Mouse (Mus musculus) intestine, embryonic 16.5 days (tissue): ENCODE results near the gene Prap1. TPM values are rescaled to one million over a fixed set of nuclear protein-coding genes. Genes with fewer than 3 reads are reported as not detected.

Source experiments
- ATAC-seq: fragments of 200-750 bp; cut with Nextera tagmentation; 2 replicates; pipeline ENCODE4 v1.8.0; 2017; ENCODE audit warnings: moderate TSS enrichment, moderate library complexity
- H3K27ac ChIP-seq: fragments of 300-500 bp; sonication (generic); 2 replicates; pipeline ENCODE4 v1.5.1; 2014; ENCODE audit warnings: mild to moderate bottlenecking, low read length
- H3K27me3 ChIP-seq: fragments of 300-500 bp; sonication (generic); replicated peaks from 2 replicates; pipeline ENCODE4 v1.6.1; 2014; ENCODE audit warnings: low read length, control low read depth, mixed read lengths; ENCODE audit not compliant: control insufficient read depth, insufficient read depth
- H3K36me3 ChIP-seq: fragments of 300-500 bp; sonication (generic); 2 replicates; pipeline ENCODE4 v1.6.1; 2014; ENCODE audit warnings: low read length, control low read depth; ENCODE audit not compliant: control insufficient read depth, insufficient read depth
- H3K4me1 ChIP-seq: fragments of 300-500 bp; sonication (generic); 2 replicates; pipeline ENCODE4 v1.6.1; 2014; ENCODE audit warnings: low read length, control low read depth, mixed read lengths; ENCODE audit not compliant: control insufficient read depth, insufficient read depth
- H3K4me2 ChIP-seq: fragments of 300-500 bp; sonication (generic); 2 replicates; pipeline ENCODE4 v1.6.1; 2014; ENCODE audit warnings: low read depth, low read length, control low read depth
- H3K4me3 ChIP-seq: fragments of 300-500 bp; sonication (generic); 2 replicates; pipeline ENCODE4 v1.5.1; 2014; ENCODE audit warnings: mild to moderate bottlenecking, low read length
- H3K9ac ChIP-seq: fragments of 300-500 bp; sonication (generic); 2 replicates; pipeline ENCODE4 v1.6.1; 2014; ENCODE audit warnings: low read depth, low read length
- H3K9me3 ChIP-seq: fragments of 300-500 bp; sonication (generic); 2 replicates; pipeline ENCODE4 v1.6.1; 2016; ENCODE audit warnings: low read length, control low read depth; ENCODE audit not compliant: control insufficient read depth
- WGBS: fragments of 180-500 bp; shearing (Covaris S2); extraction: QIAGEN DNeasy Blood & Tissue Kit; methylation state at CpG from one replicate; pipeline ENCODE4 v1.1.7; 2014; 5-methylcytosine and 5-hydroxymethylcytosine counted together
- polyA plus RNA-seq: library from polyadenylated mRNA; unstranded; fragments of >200 nt; fragmentation: Nextera tagmentation; extraction: Ambion mirVana; gene quantifications from 2 replicates; pipeline ENCODE4 v1.2.1, GENCODE M21; 2015

The Prap1 gene
- 902 and 1,035 TPM in 2 replicates for polyA plus RNA-seq

- Histone ChIP-seq H3K4me3 (peak within 1 kb of the TSS; percentile 46), H3K27ac (peak within 1 kb of the TSS; percentile 75), H3K9ac (peak within 1 kb of the TSS; percentile 53), H3K4me1 (peaks cover 14% of the 10 kb centered on the region), H3K4me2 (peak within 1 kb of the TSS; percentile 57), H3K27me3 (no peaks in the 10 kb centered on the region), H3K9me3 (no peaks in the 10 kb centered on the region), H3K36me3 (no peaks in the 10 kb centered on the region)
- ATAC-seq = peak; percentile 83
- WGBS = 44% methylated on average over 5 of the region's 5 CpGs
Measured at GRCm38 (mm10) chr7:140092924-140093528, at the start of gene Prap1. Gene Prap1 (plus strand): TSS chr7:140093395.

GRCm38 (mm10) chr7:140045546-140045945 is 47.6 kb upstream of the Prap1 start:
- no peak overlapping the region for H3K4me3 ChIP-seq
- peaks cover 19% of the 10 kb centered on the region for H3K4me1 ChIP-seq
- no peak for ATAC-seq

GRCm38 (mm10) chr7:140047811-140048311 is 45.3 kb upstream of the Prap1 start:
- peak; percentile 36; the same call in 1 of the 2 replicates for ATAC-seq
- no peaks in the 10 kb centered on the region for H3K36me3 ChIP-seq
- peak overlapping the region; percentile 44; the same call in 1 of the 2 replicates for H3K9ac ChIP-seq
- peaks cover 71% of the 10 kb centered on the region for H3K27me3 ChIP-seq
- peak overlapping the region; percentile 52 for H3K4me3 ChIP-seq
- H3K9me3 ChIP-seq = no peaks in the 10 kb centered on the region
- H3K4me1 ChIP-seq = peaks cover 19% of the 10 kb centered on the region
- no peak overlapping the region for H3K27ac ChIP-seq
- WGBS = 1% methylated on average over 33 of the region's 33 CpGs
- H3K4me2 ChIP-seq = peak overlapping the region; percentile 86

More at GRCm38 (mm10) chr7:140045546-140045945, 47.6 kb upstream of the Prap1 start:
- WGBS = 75% methylated on average over 4 of the region's 4 CpGs
- no peak overlapping the region for H3K27ac ChIP-seq
- no peaks in the 10 kb centered on the region for H3K9me3 ChIP-seq
- no peaks in the 10 kb centered on the region for H3K36me3 ChIP-seq
- H3K4me2 ChIP-seq = no peak overlapping the region
- no peak overlapping the region for H3K9ac ChIP-seq
- H3K27me3 ChIP-seq = peaks cover 57% of the 10 kb centered on the region

- peak within 1 kb of the TSS; percentile 86 for H3K4me2 ChIP-seq
- ATAC-seq = peak; percentile 31
- H3K9ac ChIP-seq = 0 out of 2 replicates have a peak within 1 kb of the TSS, but pooled peaks have one; percentile 44
- 1% methylated on average over 56 of the region's 56 CpGs for WGBS
- peaks cover 76% of the 10 kb centered on the region for H3K27me3 ChIP-seq
- peak within 1 kb of the TSS; percentile 52 for H3K4me3 ChIP-seq
- no peak within 1 kb of the TSS for H3K27ac ChIP-seq
- H3K36me3 ChIP-seq = no peaks in the 10 kb centered on the region
- H3K9me3 ChIP-seq = no peaks in the 10 kb centered on the region
- peaks cover 19% of the 10 kb centered on the region for H3K4me1 ChIP-seq
Measured at GRCm38 (mm10) chr7:140048361-140049114, 44.7 kb upstream of the Prap1 start, which contains the start of gene Msx3. Gene Msx3 (minus strand): TSS chr7:140049089.

DNA sequence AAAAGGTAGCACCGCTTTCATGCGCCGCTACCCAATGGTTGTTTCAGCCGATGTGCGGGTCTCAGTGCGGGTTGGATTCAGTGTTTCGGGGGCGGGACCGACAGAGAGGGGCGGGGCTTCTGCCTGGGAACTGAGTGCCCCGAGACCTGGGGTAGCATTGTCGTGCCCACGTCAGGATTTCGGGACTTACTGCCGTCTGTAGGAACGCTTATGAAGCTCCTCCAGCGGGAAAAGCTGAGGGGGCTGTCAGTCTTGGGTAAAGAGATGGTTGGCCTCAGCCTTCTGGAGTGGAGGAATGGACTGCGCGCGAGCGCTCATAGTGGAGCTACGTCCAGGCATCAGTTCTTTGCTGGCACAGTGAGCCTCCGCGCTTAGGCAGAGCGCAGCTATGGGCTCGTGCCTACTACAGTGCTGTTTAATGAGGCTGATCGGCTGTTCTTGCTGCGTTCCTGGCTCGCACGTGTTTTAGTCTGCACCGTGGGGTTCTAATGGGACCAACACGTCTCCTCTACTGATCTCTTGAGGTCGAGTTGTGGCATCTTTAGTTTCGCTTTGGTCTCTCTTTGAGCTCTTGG is 44.0 kb upstream of the Prap1 start:
- Histone ChIP-seq H3K36me3 (no peaks in the 10 kb centered on the region), H3K4me2 (peak overlapping the region; percentile 86), H3K4me3 (peak overlapping the region; percentile 52), H3K27me3 (peaks cover 76% of the 10 kb centered on the region), H3K9me3 (no peaks in the 10 kb centered on the region), H3K9ac (no peak overlapping the region), H3K4me1 (peaks cover 19% of the 10 kb centered on the region), H3K27ac (no peak overlapping the region)
- 2% methylated on average over 34 of the region's 34 CpGs for WGBS
- peak; percentile 58 for ATAC-seq

DNA sequence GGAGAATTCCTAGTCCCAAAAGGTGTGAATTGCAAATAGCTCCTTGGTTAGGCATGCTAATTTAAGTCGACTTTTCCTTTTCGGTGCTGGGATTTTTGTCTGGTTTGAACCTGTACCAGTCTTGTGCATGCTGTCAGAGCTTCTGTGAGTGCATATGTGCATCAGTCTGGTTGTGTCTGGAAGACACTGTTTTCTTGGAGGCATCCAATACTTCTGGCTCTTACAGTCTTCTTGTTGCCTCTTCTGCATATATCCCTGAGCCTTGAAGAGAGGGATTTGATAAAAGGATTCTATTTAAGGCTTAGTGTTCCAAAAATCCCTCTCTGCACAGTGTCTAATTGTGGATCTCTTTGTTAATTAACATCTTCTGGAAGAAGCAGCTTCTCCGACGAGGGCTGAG is 39.1 kb upstream of the Prap1 start:
- ATAC-seq = no peak
- Histone ChIP-seq H3K4me3 (no peak overlapping the region), H3K9ac (no peak overlapping the region), H3K27ac (no peak overlapping the region), H3K27me3 (peaks cover 61% of the 10 kb centered on the region), H3K4me1 (peaks cover 4% of the 10 kb centered on the region; the same call in 1 of the 2 replicates), H3K9me3 (no peaks in the 10 kb centered on the region), H3K36me3 (no peaks in the 10 kb centered on the region), H3K4me2 (no peak overlapping the region)
- WGBS = 78% methylated on average over 4 of the region's 4 CpGs

- peak overlapping the region; percentile 51 for H3K4me3 ChIP-seq
- H3K27ac ChIP-seq = no peak overlapping the region
- no peaks in the 10 kb centered on the region for H3K36me3 ChIP-seq
- peaks cover 71% of the 10 kb centered on the region for H3K27me3 ChIP-seq
- ATAC-seq = peak; percentile 64
- H3K4me1 ChIP-seq = no peaks in the 10 kb centered on the region; the same call in none of the 2 replicates
- H3K9me3 ChIP-seq = no peaks in the 10 kb centered on the region
- H3K4me2 ChIP-seq = peak overlapping the region; percentile 82
- WGBS = 4% methylated on average over 53 of the region's 53 CpGs
- peak overlapping the region; percentile 64 for H3K9ac ChIP-seq
Measured at GRCm38 (mm10) chr7:140057413-140058407, 35.5 kb upstream of the Prap1 start.

- no peaks in the 10 kb centered on the region; the same call in none of the 2 replicates for H3K4me1 ChIP-seq
- H3K4me3 ChIP-seq = peak overlapping the region; percentile 51
- ATAC-seq = no peak
- H3K36me3 ChIP-seq = no peaks in the 10 kb centered on the region
- peak overlapping the region; percentile 64 for H3K9ac ChIP-seq
- H3K27ac ChIP-seq = no peak overlapping the region
- peak overlapping the region; percentile 82 for H3K4me2 ChIP-seq
- no peaks in the 10 kb centered on the region for H3K9me3 ChIP-seq
- 27% methylated on average over 7 of the region's 7 CpGs for WGBS
- peaks cover 68% of the 10 kb centered on the region for H3K27me3 ChIP-seq
Measured at GRCm38 (mm10) chr7:140058528-140058927, 34.7 kb upstream of the Prap1 start.
